Mouse (Mus musculus): ENCODE measurements around the gene Olfr922. TPM values are rescaled to one million over a fixed set of nuclear protein-coding genes. Genes with fewer than 3 reads are reported as not detected.
A peak's percentile ranks its signal among the peaks of the same experiment; 100 is the strongest.

Gene Olfr922
- total RNA-seq (2014; rRNA removed) (not detected in 2 replicates), polyA plus RNA-seq (2015; fragmentation: Nextera tagmentation; extraction: Ambion mirVana) (not detected in 2 replicates)

DNA sequence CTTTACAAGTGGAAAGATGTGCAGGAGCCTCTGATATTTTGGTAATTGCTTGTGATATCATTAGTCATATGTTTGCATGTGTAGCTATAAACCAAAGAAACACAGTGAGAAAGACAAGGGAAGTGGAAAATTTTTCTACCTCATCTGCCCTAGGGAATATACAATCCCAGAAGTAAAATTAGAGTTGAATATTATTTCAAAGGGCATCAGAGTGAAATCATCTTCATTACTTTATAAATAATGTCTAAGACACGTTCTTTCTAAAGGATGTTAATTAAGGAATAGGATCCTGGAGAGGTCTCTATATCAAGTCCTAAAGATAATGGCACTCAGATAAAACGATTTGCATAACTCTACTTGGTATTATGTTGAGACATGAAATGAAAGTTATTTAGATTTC is at the start of gene Olfr922:
Gene Olfr922, plus strand, starts transcription at position 301 of the 400 bp plus-strand sequence.
- Histone ChIP-seq H3K4me2 (ENCODE audit: low read depth, low read length, poor library complexity, severe bottlenecking) (no peak within 1 kb of the TSS), H3K4me3 (ENCODE audit: low read depth, low read length) (no peak within 1 kb of the TSS), H3K9ac (replicated peaks; ENCODE audit: low read length, poor library complexity, severe bottlenecking) (no peak within 1 kb of the TSS), H3K9me3 (ENCODE audit: low read length) (no peaks in the 10 kb centered on the region), H3K27ac (ENCODE audit: low read depth, low read length) (no peak within 1 kb of the TSS), H3K4me1 (ENCODE audit: insufficient read depth, low read length) (no peaks in the 10 kb centered on the region), H3K36me3 (ENCODE audit: insufficient read depth, low read length) (no peaks in the 10 kb centered on the region), H3K27me3 (ENCODE audit: insufficient read depth, low read length) (no peaks in the 10 kb centered on the region)
- WGBS: 66% methylated on average over 2 of the region's 2 CpGs
- no peak for TF ChIP-seq CTCF (IDR thresholded peaks at IDR 0.05)
- ATAC-seq (ENCODE audit: low FRiP score): no peak
- DNase-seq (ENCODE audit: low spot score): no peak

DNA sequence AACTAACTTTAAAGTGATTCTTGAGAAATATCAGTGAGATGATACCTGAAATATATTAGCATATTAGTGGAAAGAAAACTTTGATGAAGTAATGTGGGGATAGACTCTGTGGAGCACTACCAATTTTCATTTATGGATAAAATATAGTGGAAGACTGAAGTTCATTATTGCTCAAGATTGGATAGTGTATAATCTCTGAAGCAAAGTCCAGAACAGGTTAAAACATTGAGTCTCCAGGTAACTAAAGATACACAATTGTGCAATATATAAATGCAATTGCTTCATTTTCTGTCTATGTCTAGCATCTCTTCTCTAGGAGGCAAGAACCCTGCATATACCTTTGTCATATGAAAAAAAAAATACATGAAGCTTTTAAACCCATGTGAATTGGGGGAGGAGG is 41.6 kb upstream of the Olfr922 start, which contains the start of gene Olfr921:
Gene Olfr921, plus strand, starts transcription at position 301 of the 400 bp plus-strand sequence.
- no peak for TF ChIP-seq CTCF (IDR thresholded peaks at IDR 0.05)
- H3K36me3 ChIP-seq (ENCODE audit: insufficient read depth, low read length): no peaks in the 10 kb centered on the region
- H3K4me2 ChIP-seq (ENCODE audit: low read depth, low read length, poor library complexity, severe bottlenecking): no peak within 1 kb of the TSS
- ATAC-seq (ENCODE audit: low FRiP score) (no peak), DNase-seq (ENCODE audit: low spot score) (no peak)
- H3K4me3 ChIP-seq (ENCODE audit: low read depth, low read length): no peak within 1 kb of the TSS
- H3K4me1 ChIP-seq (ENCODE audit: insufficient read depth, low read length): no peaks in the 10 kb centered on the region
- no peak within 1 kb of the TSS for H3K9ac ChIP-seq (replicated peaks; ENCODE audit: low read length, poor library complexity, severe bottlenecking)
- H3K27me3 ChIP-seq (ENCODE audit: insufficient read depth, low read length): no peaks in the 10 kb centered on the region
- H3K27ac ChIP-seq (ENCODE audit: low read depth, low read length): no peak within 1 kb of the TSS
- H3K9me3 ChIP-seq (ENCODE audit: low read length): no peaks in the 10 kb centered on the region

GRCm38 (mm10) chr9:38792689-38793088 is 21.7 kb upstream of the Olfr922 start:
- ATAC-seq (ENCODE audit: low FRiP score) (no peak), DNase-seq (ENCODE audit: low spot score) (no peak)
- Histone ChIP-seq H3K9me3 (ENCODE audit: low read length) (no peaks in the 10 kb centered on the region), H3K4me1 (ENCODE audit: insufficient read depth, low read length) (no peaks in the 10 kb centered on the region), H3K27me3 (ENCODE audit: insufficient read depth, low read length) (no peaks in the 10 kb centered on the region), H3K4me3 (ENCODE audit: low read depth, low read length) (no peak overlapping the region), H3K27ac (ENCODE audit: low read depth, low read length) (no peak overlapping the region), H3K9ac (replicated peaks; ENCODE audit: low read length, poor library complexity, severe bottlenecking) (no peak overlapping the region), H3K36me3 (ENCODE audit: insufficient read depth, low read length) (no peaks in the 10 kb centered on the region), H3K4me2 (ENCODE audit: low read depth, low read length, poor library complexity, severe bottlenecking) (no peak overlapping the region)
- no peak for TF ChIP-seq CTCF (IDR thresholded peaks at IDR 0.05)
- WGBS: 88% methylated on average over 2 of the region's 2 CpGs

GRCm38 (mm10) chr9:38805696-38806095 is 8.7 kb upstream of the Olfr922 start:
- no peak overlapping the region for H3K9ac ChIP-seq (replicated peaks; ENCODE audit: low read length, poor library complexity, severe bottlenecking)

DNA sequence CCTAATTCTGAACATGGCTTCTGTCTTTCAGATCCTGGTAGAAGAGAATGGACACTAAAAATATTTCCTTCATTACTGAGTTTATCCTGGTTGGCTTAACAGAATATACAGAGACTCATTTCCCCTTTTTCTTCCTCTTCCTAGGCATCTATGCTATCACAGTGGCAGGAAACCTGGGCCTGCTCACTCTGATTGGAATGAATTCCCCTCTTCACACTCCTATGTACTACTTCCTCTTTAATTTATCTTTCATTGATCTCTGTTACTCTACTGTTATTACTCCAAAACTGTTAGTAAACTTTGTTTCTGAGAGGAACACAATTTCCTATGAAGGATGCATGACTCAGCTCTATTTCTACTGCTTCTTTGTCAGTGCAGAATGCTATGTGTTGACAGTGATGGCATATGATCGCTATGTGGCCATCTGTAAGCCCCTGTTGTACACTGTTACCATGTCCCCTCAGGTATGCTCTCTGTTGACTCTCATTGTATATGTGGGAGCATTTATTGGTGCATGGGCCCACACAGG is 1.1 kb downstream of the Olfr922 start:
- Histone ChIP-seq H3K4me2 (ENCODE audit: low read depth, low read length, poor library complexity, severe bottlenecking) (no peak overlapping the region), H3K4me1 (ENCODE audit: insufficient read depth, low read length) (no peaks in the 10 kb centered on the region), H3K9me3 (ENCODE audit: low read length) (no peaks in the 10 kb centered on the region), H3K27ac (ENCODE audit: low read depth, low read length) (no peak overlapping the region), H3K9ac (replicated peaks; ENCODE audit: low read length, poor library complexity, severe bottlenecking) (no peak overlapping the region), H3K4me3 (ENCODE audit: low read depth, low read length) (no peak overlapping the region), H3K27me3 (ENCODE audit: insufficient read depth, low read length) (no peaks in the 10 kb centered on the region), H3K36me3 (ENCODE audit: insufficient read depth, low read length) (no peaks in the 10 kb centered on the region)
- ATAC-seq (ENCODE audit: low FRiP score): no peak
- no peak for DNase-seq (ENCODE audit: low spot score)
- no peak for TF ChIP-seq CTCF (IDR thresholded peaks at IDR 0.05)
- WGBS: 94% methylated on average over 1 of the region's 1 CpGs

More at GRCm38 (mm10) chr9:38805696-38806095, 8.7 kb upstream of the Olfr922 start:
- Histone ChIP-seq H3K4me1 (ENCODE audit: insufficient read depth, low read length) (no peaks in the 10 kb centered on the region), H3K36me3 (ENCODE audit: insufficient read depth, low read length) (no peaks in the 10 kb centered on the region), H3K4me3 (ENCODE audit: low read depth, low read length) (no peak overlapping the region), H3K27ac (ENCODE audit: low read depth, low read length) (no peak overlapping the region), H3K9me3 (ENCODE audit: low read length) (no peaks in the 10 kb centered on the region), H3K4me2 (ENCODE audit: low read depth, low read length, poor library complexity, severe bottlenecking) (no peak overlapping the region), H3K27me3 (ENCODE audit: insufficient read depth, low read length) (no peaks in the 10 kb centered on the region)
- peak; percentile 65 for TF ChIP-seq CTCF (IDR thresholded peaks at IDR 0.05)
- ATAC-seq (ENCODE audit: low FRiP score) (peak; percentile 47; the same call in 1 of the 2 replicates), DNase-seq (ENCODE audit: low spot score) (peak; percentile 77)

GRCm38 (mm10) chr9:38826245-38826644 is 11.8 kb downstream of the Olfr922 start, which contains the start of gene Olfr923:
Gene Olfr923, plus strand, starts transcription at chr9:38826545.
- WGBS: 97% methylated on average over 1 of the region's 1 CpGs
- no peak within 1 kb of the TSS for H3K4me3 ChIP-seq (ENCODE audit: low read depth, low read length)
- no peak within 1 kb of the TSS for H3K27ac ChIP-seq (ENCODE audit: low read depth, low read length)
- no peak for TF ChIP-seq CTCF (IDR thresholded peaks at IDR 0.05)
- no peak within 1 kb of the TSS for H3K4me2 ChIP-seq (ENCODE audit: low read depth, low read length, poor library complexity, severe bottlenecking)
- no peak for ATAC-seq (ENCODE audit: low FRiP score)
- no peaks in the 10 kb centered on the region for H3K4me1 ChIP-seq (ENCODE audit: insufficient read depth, low read length)
- no peaks in the 10 kb centered on the region for H3K9me3 ChIP-seq (ENCODE audit: low read length)
- H3K36me3 ChIP-seq (ENCODE audit: insufficient read depth, low read length): no peaks in the 10 kb centered on the region
- H3K27me3 ChIP-seq (ENCODE audit: insufficient read depth, low read length): no peaks in the 10 kb centered on the region
- DNase-seq (ENCODE audit: low spot score): no peak
- H3K9ac ChIP-seq (replicated peaks; ENCODE audit: low read length, poor library complexity, severe bottlenecking): no peak within 1 kb of the TSS
